Mouse (Mus musculus): ENCODE results near the gene Cadm4.
A peak's percentile ranks its signal among the peaks of the same experiment; 100 is the strongest.

Cadm4 gene

GRCm38 (mm10) chr7:24481474-24482207 is at the start of gene Cadm4:
Gene Cadm4 (plus strand): TSS chr7:24482023.
- DNase-seq (ENCODE audit: inconsistent age in 2 of 2, low spot score in 1 of 2) = peak; percentile 86 to 95

GRCm38 (mm10) chr7:24435305-24435704 is 46.5 kb upstream of the Cadm4 start:
- DNase-seq (ENCODE audit: inconsistent age in 2 of 2, low spot score in 1 of 2) = no peak

DNA sequence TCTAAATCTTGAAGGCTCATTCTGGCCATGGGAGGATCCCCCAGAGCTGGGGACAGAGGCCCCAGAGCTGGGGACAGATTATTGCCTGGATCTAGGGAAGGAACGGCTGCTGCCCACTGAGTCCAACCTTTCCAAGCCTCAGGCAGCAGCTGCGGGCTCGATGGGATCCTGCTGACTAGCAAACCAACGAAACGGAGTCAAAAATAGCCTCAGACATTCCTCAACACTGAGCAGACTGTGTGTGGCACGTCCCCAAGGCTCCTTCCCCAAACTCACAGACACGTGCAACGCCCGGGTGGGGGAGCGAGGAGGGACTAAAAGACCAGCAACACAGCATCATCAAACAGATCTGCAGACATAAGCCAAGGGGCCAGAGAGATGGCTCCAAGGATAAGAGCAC is 43.8 kb upstream of the Cadm4 start:
- DNase-seq (ENCODE audit: inconsistent age in 2 of 2, low spot score in 1 of 2) = no peak

GRCm38 (mm10) chr7:24439191-24439590 is 42.6 kb upstream of the Cadm4 start:
- no peak for DNase-seq (ENCODE audit: inconsistent age in 2 of 2, low spot score in 1 of 2)

- no peak for DNase-seq (ENCODE audit: inconsistent age in 2 of 2, low spot score in 1 of 2)
Measured at GRCm38 (mm10) chr7:24439891-24440290, 41.9 kb upstream of the Cadm4 start.

- DNase-seq (ENCODE audit: inconsistent age in 2 of 2, low spot score in 1 of 2) = peak; percentile 74 to 89
Measured at GRCm38 (mm10) chr7:24441785-24442184, 40.0 kb upstream of the Cadm4 start.

- no peak for DNase-seq (ENCODE audit: inconsistent age in 2 of 2, low spot score in 1 of 2)
Measured at GRCm38 (mm10) chr7:24442313-24442712, 39.5 kb upstream of the Cadm4 start.

DNA sequence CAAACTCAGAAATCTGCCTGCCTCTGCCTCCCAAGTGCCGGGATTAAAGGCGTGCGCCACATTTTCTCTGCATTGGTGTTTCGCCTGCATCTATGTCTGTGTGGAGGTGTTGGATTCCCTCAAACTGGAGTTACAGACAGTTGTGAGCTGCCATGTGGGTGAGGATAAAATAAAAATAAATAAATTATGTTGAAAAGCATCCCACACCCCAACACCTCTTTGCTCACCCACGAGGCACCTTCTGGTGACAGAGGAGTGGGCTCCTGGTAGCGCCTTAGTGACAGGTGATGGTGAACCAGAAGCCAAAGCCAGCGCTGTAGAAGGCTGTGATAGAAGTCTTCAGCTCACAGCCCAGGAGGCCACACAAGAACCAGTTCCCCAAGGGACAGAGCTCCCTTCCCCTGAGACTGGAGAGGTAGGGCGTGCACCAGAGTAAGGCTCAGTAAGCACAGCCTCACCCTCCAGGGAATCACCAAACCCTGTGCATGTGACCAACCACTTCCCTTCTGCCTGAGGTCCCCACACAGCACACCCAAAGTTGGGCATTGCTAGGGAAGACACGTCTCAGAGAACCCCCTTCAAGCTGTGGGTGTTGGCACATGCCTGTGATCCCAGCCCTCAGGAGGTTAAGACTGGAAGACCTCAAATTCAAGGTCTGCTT is 36.4 kb upstream of the Cadm4 start:
- no peak for DNase-seq (ENCODE audit: inconsistent age in 2 of 2, low spot score in 1 of 2)

- no peak for DNase-seq (ENCODE audit: inconsistent age in 2 of 2, low spot score in 1 of 2)
Measured at GRCm38 (mm10) chr7:24446697-24447340, 35.0 kb upstream of the Cadm4 start.

GRCm38 (mm10) chr7:24448782-24449517 is 32.9 kb upstream of the Cadm4 start:
- DNase-seq (ENCODE audit: inconsistent age in 2 of 2, low spot score in 1 of 2) = peak; percentile 74 to 84

GRCm38 (mm10) chr7:24450585-24451017 is 31.2 kb upstream of the Cadm4 start:
- no peak for DNase-seq (ENCODE audit: inconsistent age in 2 of 2, low spot score in 1 of 2)

DNA sequence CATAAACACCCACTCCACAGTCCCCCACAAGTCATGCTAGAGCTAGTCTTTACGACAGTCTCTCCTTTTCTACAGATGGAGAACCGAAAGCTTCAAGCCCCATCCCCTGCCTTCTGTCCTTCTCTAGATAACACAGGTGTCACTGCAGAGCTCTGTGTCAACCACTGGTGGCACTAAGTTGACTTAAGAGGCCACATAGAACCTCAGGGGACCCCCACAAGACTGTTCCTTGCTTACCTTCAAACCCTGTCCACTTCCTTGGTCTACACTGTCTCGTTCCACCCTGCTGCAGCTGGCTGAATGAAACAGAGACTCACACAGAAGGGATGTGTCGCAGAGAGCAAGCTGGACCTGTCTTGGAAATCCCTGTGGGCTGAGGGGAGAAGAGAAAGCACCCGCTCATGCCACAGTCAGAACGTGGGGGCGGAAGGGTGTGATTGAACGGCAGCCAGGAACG is 29.9 kb upstream of the Cadm4 start, which contains the start of gene Irgc1:
Gene Irgc1, minus strand, starts transcription at position 443 of the 457 bp plus-strand sequence.
- no peak for DNase-seq (ENCODE audit: inconsistent age in 2 of 2, low spot score in 1 of 2)

DNA sequence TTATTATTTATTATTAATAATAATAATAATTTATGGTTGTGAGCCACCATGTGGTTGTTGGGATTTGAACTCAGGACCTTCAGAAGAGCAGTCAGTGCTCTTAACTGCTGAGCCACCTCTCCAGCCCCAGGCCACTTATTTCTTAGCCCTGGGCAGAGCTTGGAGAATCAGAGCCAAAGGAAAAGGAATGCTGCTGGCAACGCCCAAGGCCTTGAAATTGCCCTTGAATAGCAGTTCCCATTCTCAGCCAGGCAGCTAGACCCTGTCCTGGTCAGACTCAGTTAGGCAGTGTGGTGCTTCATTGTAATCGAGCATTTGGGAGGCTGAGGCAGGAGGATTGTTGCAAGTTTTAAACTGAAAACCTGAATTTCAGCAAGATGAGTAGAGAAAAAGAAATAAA is 27.6 kb upstream of the Cadm4 start:
- DNase-seq (ENCODE audit: inconsistent age in 2 of 2, low spot score in 1 of 2) = peak; percentile 54 to 63

GRCm38 (mm10) chr7:24455726-24456125 is 26.1 kb upstream of the Cadm4 start:
- DNase-seq (ENCODE audit: inconsistent age in 2 of 2, low spot score in 1 of 2) = peak; percentile 35 to 54

- DNase-seq (ENCODE audit: inconsistent age in 2 of 2, low spot score in 1 of 2) = no peak
Measured at GRCm38 (mm10) chr7:24457726-24458370, 24.0 kb upstream of the Cadm4 start.

DNA sequence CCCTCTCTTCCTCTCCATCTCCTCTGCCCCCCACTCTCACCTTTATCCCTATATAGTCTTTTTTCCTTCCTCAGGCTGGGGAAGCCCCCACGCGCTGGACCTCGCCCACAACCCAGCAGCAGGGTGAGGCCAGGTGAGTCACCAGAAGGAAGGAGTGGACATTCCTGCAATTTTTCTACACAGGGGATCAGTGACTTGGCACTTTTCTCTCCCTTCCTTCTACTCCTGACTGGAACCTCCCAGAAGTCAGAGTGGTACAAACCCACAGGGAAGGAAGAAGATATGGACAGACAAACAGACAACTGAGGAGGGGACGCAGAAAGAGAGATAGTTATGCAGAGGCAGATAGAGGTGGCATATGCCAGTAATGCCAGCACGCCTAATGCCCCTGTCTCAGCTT is 22.4 kb upstream of the Cadm4 start:
- DNase-seq (ENCODE audit: inconsistent age in 2 of 2, low spot score in 1 of 2) = no peak

GRCm38 (mm10) chr7:24459843-24460242 is 22.0 kb upstream of the Cadm4 start:
- DNase-seq (ENCODE audit: inconsistent age in 2 of 2, low spot score in 1 of 2) = peak; percentile 41 to 48

- DNase-seq (ENCODE audit: inconsistent age in 2 of 2, low spot score in 1 of 2) = peak; percentile 84 to 90
Measured at GRCm38 (mm10) chr7:24461376-24462051, 20.3 kb upstream of the Cadm4 start.

- peak; percentile 66 to 83 for DNase-seq (ENCODE audit: inconsistent age in 2 of 2, low spot score in 1 of 2)
Measured at GRCm38 (mm10) chr7:24462388-24463319, 19.2 kb upstream of the Cadm4 start, which contains the start of gene Plaur. Gene Plaur (plus strand): TSS chr7:24462484.
